Mouse (Mus musculus) neural tube, embryonic 15.5 days (tissue): Measurements from ENCODE around the gene Ankrd2. TPM values are rescaled to one million over a fixed set of nuclear protein-coding genes. Genes with fewer than 3 reads are reported as not detected.

Experiments used
- ATAC-seq: fragments of 200-750 bp; cut with Nextera tagmentation; 2 replicates; pipeline ENCODE4 v1.8.0; 2017; ENCODE audit warnings: mild to moderate bottlenecking, moderate TSS enrichment, moderate library complexity; ENCODE audit not compliant: low FRiP score
- H3K27ac ChIP-seq: fragments of 300-500 bp; sonication (generic); replicated peaks from 2 replicates; pipeline ENCODE4 v1.5.1; 2015; ENCODE audit warnings: mild to moderate bottlenecking, inconsistent platforms
- H3K27me3 ChIP-seq: fragments of 300-500 bp; sonication (generic); replicated peaks from 2 replicates; pipeline ENCODE4 v1.6.1; 2015; ENCODE audit warnings: inconsistent platforms
- H3K36me3 ChIP-seq: fragments of 300-500 bp; sonication (generic); 2 replicates; pipeline ENCODE4 v1.6.1; 2015; ENCODE audit warnings: inconsistent platforms
- H3K4me1 ChIP-seq: fragments of 300-500 bp; sonication (generic); 2 replicates; pipeline ENCODE4 v1.6.1; 2015; ENCODE audit warnings: inconsistent platforms
- H3K4me2 ChIP-seq: fragments of 300-500 bp; sonication (generic); 2 replicates; pipeline ENCODE4 v1.6.1; 2015; ENCODE audit warnings: inconsistent platforms, mild to moderate bottlenecking, moderate library complexity
- H3K4me3 ChIP-seq: fragments of 300-500 bp; sonication (generic); replicated peaks from 2 replicates; pipeline ENCODE4 v1.5.1; 2015; ENCODE audit warnings: mild to moderate bottlenecking, inconsistent platforms
- H3K9ac ChIP-seq: fragments of 300-500 bp; sonication (generic); replicated peaks from 2 replicates; pipeline ENCODE4 v1.6.1; 2015; ENCODE audit warnings: mild to moderate bottlenecking, inconsistent platforms
- H3K9me3 ChIP-seq: fragments of 300-500 bp; sonication (generic); replicated peaks from 2 replicates; pipeline ENCODE4 v1.6.1; 2016; ENCODE audit warnings: inconsistent platforms
- WGBS: fragments of 180-500 bp; shearing (Covaris S2); methylation state at CpG from one replicate; pipeline ENCODE4 v1.1.7; 2015; ENCODE audit warnings: mixed read lengths; 5-methylcytosine and 5-hydroxymethylcytosine counted together
- polyA plus RNA-seq: library from polyadenylated mRNA; unstranded; fragments of >200 nt; fragmentation: Nextera tagmentation; extraction: Ambion mirVana; gene quantifications from 2 replicates; pipeline ENCODE4 v1.2.1, GENCODE M21; 2015

Gene Ankrd2
- polyA plus RNA-seq, 1 experiment from 2014 or later, result 1.3 TPM

- Histone ChIP-seq H3K27me3 (0 out of 2 replicates have a peak, but pooled peaks cover 6% of the 10 kb centered on the region), H3K36me3 (no peaks in the 10 kb centered on the region; the same call in 1 of the 2 replicates), H3K4me3 (no peak overlapping the region), H3K9me3 (no peaks in the 10 kb centered on the region), H3K4me2 (no peak overlapping the region), H3K9ac (no peak overlapping the region), H3K4me1 (peaks cover 19% of the 10 kb centered on the region), H3K27ac (no peak overlapping the region)
- ATAC-seq, result no peak
- 87% methylated on average over 11 of the region's 11 CpGs for WGBS
Measured at GRCm38 (mm10) chr19:42037167-42037702, 1.4 kb downstream of the Ankrd2 start.

GRCm38 (mm10) chr19:42038310-42038709, 2.5 kb downstream of the Ankrd2 start:
- H3K36me3 ChIP-seq, result no peaks in the 10 kb centered on the region; the same call in 1 of the 2 replicates
- H3K27ac ChIP-seq, result no peak overlapping the region
- 0 out of 2 replicates have a peak, but pooled peaks cover 6% of the 10 kb centered on the region for H3K27me3 ChIP-seq
- peaks cover 19% of the 10 kb centered on the region for H3K4me1 ChIP-seq
- no peak overlapping the region for H3K4me3 ChIP-seq
- no peak overlapping the region for H3K9ac ChIP-seq
- H3K4me2 ChIP-seq, result no peak overlapping the region
- no peaks in the 10 kb centered on the region for H3K9me3 ChIP-seq
- WGBS, result 90% methylated on average over 12 of the region's 12 CpGs
- no peak for ATAC-seq

- Histone ChIP-seq H3K27ac (no peak overlapping the region), H3K4me1 (no peaks in the 10 kb centered on the region), H3K9ac (no peak overlapping the region), H3K36me3 (no peaks in the 10 kb centered on the region), H3K27me3 (0 out of 2 replicates have a peak, but pooled peaks cover 6% of the 10 kb centered on the region), H3K4me2 (no peak overlapping the region), H3K9me3 (no peaks in the 10 kb centered on the region), H3K4me3 (no peak overlapping the region)
- WGBS, result 97% methylated on average over 6 of the region's 6 CpGs
- ATAC-seq, result no peak
Measured at GRCm38 (mm10) chr19:42043988-42044387, 8.2 kb downstream of the Ankrd2 start.

- no peak within 1 kb of the TSS for H3K9ac ChIP-seq
- H3K9me3 ChIP-seq, result no peaks in the 10 kb centered on the region
- no peak within 1 kb of the TSS for H3K27ac ChIP-seq
- H3K4me1 ChIP-seq, result no peaks in the 10 kb centered on the region
- H3K27me3 ChIP-seq, result no peaks in the 10 kb centered on the region
- H3K36me3 ChIP-seq, result no peaks in the 10 kb centered on the region
- ATAC-seq, result peak; percentile 79
- WGBS, result 23% methylated on average over 23 of the region's 23 CpGs
- H3K4me2 ChIP-seq, result peak within 1 kb of the TSS; percentile 54
- peak within 1 kb of the TSS; percentile 32 for H3K4me3 ChIP-seq
Measured at GRCm38 (mm10) chr19:42045269-42046102, 9.7 kb downstream of the Ankrd2 start, which contains the start of gene Hoga1. Hoga1 (plus strand) TSS chr19:42045610.

GRCm38 (mm10) chr19:42050251-42050650, 14.5 kb downstream of the Ankrd2 start:
- Histone ChIP-seq H3K27ac (no peak overlapping the region), H3K36me3 (no peaks in the 10 kb centered on the region), H3K9me3 (no peaks in the 10 kb centered on the region), H3K27me3 (no peaks in the 10 kb centered on the region), H3K4me1 (no peaks in the 10 kb centered on the region), H3K9ac (no peak overlapping the region), H3K4me2 (no peak overlapping the region), H3K4me3 (no peak overlapping the region)
- ATAC-seq, result no peak
- WGBS, result 84% methylated on average over 1 of the region's 1 CpGs

GRCm38 (mm10) chr19:42051351-42051750, 15.6 kb downstream of the Ankrd2 start:
- no peaks in the 10 kb centered on the region for H3K27me3 ChIP-seq
- no peak overlapping the region for H3K4me3 ChIP-seq
- no peak overlapping the region for H3K9ac ChIP-seq
- no peak overlapping the region for H3K27ac ChIP-seq
- no peaks in the 10 kb centered on the region for H3K4me1 ChIP-seq
- no peak for ATAC-seq
- no peak overlapping the region for H3K4me2 ChIP-seq
- H3K36me3 ChIP-seq, result no peaks in the 10 kb centered on the region
- WGBS, result 89% methylated on average over 3 of the region's 3 CpGs
- no peaks in the 10 kb centered on the region for H3K9me3 ChIP-seq

- Histone ChIP-seq H3K4me3 (no peak within 1 kb of the TSS), H3K36me3 (no peaks in the 10 kb centered on the region), H3K9ac (no peak within 1 kb of the TSS), H3K4me1 (no peaks in the 10 kb centered on the region), H3K27me3 (no peaks in the 10 kb centered on the region), H3K9me3 (no peaks in the 10 kb centered on the region), H3K27ac (no peak within 1 kb of the TSS), H3K4me2 (no peak within 1 kb of the TSS)
- ATAC-seq, result no peak
- 81% methylated on average over 4 of the region's 4 CpGs for WGBS
Measured at GRCm38 (mm10) chr19:42051948-42052347, 16.1 kb downstream of the Ankrd2 start, which contains the start of gene 4933411K16Rik. 4933411K16Rik (plus strand) TSS chr19:42052248.

- no peak for ATAC-seq
- WGBS, result 88% methylated on average over 6 of the region's 6 CpGs
- H3K4me1 ChIP-seq, result no peaks in the 10 kb centered on the region
Measured at GRCm38 (mm10) chr19:42054255-42054654, 18.5 kb downstream of the Ankrd2 start.

GRCm38 (mm10) chr19:42055881-42056280, 20.1 kb downstream of the Ankrd2 start:
- Histone ChIP-seq H3K27ac (no peak overlapping the region), H3K9ac (no peak overlapping the region), H3K36me3 (no peaks in the 10 kb centered on the region), H3K4me3 (no peak overlapping the region), H3K4me1 (no peaks in the 10 kb centered on the region), H3K9me3 (no peaks in the 10 kb centered on the region), H3K27me3 (no peaks in the 10 kb centered on the region), H3K4me2 (no peak overlapping the region)
- 76% methylated on average over 2 of the region's 2 CpGs for WGBS
- ATAC-seq, result no peak

More at GRCm38 (mm10) chr19:42054255-42054654, 18.5 kb downstream of the Ankrd2 start:
- Histone ChIP-seq H3K9ac (no peak overlapping the region), H3K27me3 (no peaks in the 10 kb centered on the region), H3K36me3 (no peaks in the 10 kb centered on the region), H3K4me3 (no peak overlapping the region), H3K4me2 (no peak overlapping the region), H3K27ac (no peak overlapping the region), H3K9me3 (no peaks in the 10 kb centered on the region)

GRCm38 (mm10) chr19:42056719-42057409, 21.1 kb downstream of the Ankrd2 start:
- Histone ChIP-seq H3K4me1 (no peaks in the 10 kb centered on the region), H3K27me3 (no peaks in the 10 kb centered on the region), H3K9ac (no peak overlapping the region), H3K36me3 (no peaks in the 10 kb centered on the region), H3K4me2 (no peak overlapping the region), H3K9me3 (no peaks in the 10 kb centered on the region), H3K27ac (no peak overlapping the region), H3K4me3 (no peak overlapping the region)
- WGBS, result 78% methylated on average over 6 of the region's 6 CpGs
- ATAC-seq, result no peak

GRCm38 (mm10) chr19:42058426-42058825, 22.6 kb downstream of the Ankrd2 start:
- no peak for ATAC-seq
- no peaks in the 10 kb centered on the region for H3K27me3 ChIP-seq
- H3K4me1 ChIP-seq, result no peaks in the 10 kb centered on the region
- no peaks in the 10 kb centered on the region for H3K36me3 ChIP-seq
- no peaks in the 10 kb centered on the region for H3K9me3 ChIP-seq
- 72% methylated on average over 7 of the region's 7 CpGs for WGBS
- H3K9ac ChIP-seq, result no peak overlapping the region
- no peak overlapping the region for H3K4me3 ChIP-seq
- no peak overlapping the region for H3K27ac ChIP-seq
- no peak overlapping the region for H3K4me2 ChIP-seq
